Mouse (Mus musculus) adrenal gland, postnatal 25 days (tissue): Measurements from ENCODE around the gene Nup160. TPM values are rescaled to one million over a fixed set of nuclear protein-coding genes. Genes with fewer than 3 reads are reported as not detected.

Experiments
- DNase-seq: peaks from one replicate; pipeline ENCODE4 v3.0.0; 2021; ENCODE audit warnings: mixed read lengths
- long read RNA-seq: library from polyadenylated mRNA; stranded (forward); transcript quantifications from one replicate; pipeline ENCODE4 v2.0.0, GENCODE M21; 2021
- total RNA-seq: library from RNA; stranded (reverse); gene quantifications from 2 replicates; pipeline ENCODE4 v1.2.3, GENCODE M21; 2021

The Nup160 gene
- 19.7 and 23.4 TPM in 2 replicates for total RNA-seq
- long read RNA-seq, partial matches to known transcripts: 10 of 14 reads
- long read RNA-seq, other reads (novel, unspliced or antisense): 3 of 14 reads

DNA sequence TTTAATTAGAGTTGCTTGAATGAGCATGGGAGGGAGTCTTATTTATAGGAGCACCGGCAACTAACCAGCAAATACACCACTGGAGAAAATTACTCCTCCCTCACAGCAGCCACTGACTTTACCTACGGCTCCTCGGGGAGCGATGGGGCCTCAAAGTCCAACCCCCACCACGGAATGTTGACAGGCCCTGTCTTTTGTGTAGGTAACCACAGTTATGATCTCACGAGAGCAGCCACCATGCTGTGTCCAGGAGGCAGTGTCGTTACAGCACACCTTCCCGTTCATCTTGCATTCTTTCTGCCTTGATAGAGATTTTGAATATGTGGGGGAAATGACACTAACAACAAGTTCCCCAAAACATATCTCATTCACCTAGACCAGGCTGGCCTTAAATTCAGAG lies at the start of gene Nup160:
TSS of gene Nup160 (plus strand) at position 209 of the 400 bp plus-strand sequence.
- DNase-seq: no peak

DNA sequence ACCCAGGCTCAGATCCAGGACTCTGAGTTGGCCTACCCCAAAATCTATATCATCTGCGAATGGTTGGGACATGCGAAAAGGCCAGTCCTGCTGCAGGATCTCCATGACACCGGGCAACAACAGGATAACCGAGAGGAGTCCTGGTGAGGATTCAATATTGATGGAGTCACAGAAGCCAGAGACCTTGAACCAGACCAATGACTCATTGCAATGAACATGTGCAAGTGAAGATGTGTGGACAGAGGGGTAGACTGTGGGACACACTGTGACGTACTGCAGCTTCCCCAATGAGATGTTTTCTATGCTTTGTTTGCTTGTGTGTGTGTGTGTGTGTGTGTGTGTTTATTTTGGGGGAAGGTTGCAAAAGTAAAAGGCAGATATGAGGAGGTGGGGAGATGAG lies 48.8 kb upstream of the Nup160 start:
- DNase-seq: no peak

DNA sequence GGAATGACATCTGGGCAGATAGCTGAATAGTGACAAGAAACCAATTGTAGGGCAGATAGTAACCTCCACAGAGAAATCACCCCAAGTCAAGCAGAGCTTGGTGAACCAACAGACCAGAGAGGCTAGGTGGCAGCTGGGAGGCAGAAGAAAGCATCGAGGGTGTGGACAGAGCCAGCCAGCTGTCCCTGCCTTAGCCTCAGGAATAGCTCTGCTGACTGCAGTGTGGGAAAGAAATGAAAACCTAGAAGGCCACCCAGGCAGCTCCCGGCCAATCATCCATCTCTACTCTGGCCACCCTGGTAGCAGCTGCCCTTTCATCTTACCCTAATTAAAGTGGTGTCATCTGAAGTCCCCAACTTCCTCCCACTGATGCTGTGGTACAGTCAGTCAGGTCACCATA lies 47.5 kb upstream of the Nup160 start:
- no peak for DNase-seq

DNA sequence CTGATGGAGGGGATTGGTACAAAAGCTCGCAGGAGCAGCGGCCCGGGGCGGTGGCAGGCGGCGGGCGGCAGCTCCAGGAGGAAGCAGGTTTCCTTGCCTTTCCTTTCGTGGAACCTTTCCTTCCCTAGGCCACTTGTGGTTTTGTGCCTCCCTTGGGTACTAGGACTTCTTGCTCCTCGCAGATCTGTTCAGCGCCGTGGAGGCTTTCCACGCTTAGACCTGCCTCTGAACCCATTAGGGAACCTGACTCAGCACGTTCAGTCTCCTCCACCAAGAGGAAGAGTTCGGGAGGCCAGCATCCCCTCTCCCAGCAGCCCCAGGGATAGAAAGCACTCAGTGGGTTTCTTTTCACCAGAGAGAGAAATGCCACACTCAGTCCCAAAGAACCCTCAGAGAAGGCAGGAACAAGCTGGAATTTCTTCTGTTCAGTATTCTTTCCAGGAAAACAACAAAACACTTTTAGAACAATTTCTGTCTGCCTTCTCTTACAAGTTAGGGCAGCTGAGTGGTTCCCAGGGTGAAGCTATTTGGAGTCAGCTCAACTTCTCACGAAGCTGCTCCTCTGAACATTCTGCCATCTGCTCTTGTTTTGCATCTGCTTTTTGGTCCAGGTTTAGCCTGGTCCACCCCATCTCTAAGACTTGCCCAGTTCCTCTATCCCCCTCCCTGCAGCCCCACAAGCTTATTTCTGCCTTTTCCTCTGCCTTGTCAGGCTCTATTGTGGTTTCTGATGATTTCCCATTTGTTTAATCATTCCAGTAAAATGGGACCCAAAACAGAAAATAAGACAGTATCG lies 44.9 kb upstream of the Nup160 start:
- no peak for DNase-seq

DNA sequence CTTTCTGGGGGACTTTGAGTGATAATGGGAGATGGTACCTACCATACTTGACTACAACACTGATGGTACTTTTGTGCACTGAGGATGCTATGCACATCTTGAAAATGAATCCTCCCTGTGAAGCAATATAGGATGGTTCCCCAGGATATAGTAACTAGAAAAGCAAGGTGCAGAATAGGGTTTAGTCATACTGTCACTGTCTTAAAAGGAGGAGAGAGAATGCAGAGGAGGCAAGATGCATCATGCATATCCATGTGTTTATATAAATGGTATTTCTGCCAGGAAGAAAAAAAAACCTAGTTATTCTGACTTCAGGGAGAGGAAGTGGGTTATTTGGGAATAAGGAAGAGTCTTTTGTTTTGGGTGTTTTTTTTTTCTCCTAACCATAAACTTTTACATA lies 42.3 kb upstream of the Nup160 start:
- DNase-seq: no peak

DNA sequence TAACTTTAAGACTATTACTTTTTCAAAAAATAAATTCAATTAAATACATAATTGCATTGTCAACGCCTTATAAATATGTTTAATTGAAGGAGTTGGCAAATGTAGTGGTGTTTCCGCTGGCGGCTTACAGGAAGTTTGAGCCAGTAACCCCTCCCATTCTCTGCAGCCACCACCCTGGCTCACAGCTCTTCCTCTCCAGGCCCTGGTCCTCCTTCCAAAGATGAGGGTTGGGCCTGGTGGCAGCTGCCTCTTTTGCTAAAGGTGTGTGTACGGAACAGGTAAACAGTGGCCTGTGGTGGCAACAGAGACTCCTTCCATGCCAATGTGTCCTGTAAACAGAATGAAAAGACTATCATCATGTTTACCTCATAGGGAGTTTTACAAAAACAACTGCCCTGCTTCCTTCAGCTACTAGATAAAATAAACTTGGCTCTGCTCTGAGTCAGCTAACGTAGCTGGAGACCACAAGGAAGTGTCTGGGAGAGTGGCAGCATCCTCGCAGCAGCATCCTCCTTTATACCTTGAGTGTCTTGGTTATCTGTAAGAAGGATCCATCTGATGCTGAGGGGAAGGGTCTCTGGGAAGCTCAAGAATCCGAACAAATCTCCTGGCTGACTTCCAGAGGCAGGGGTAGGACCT lies 41.8 kb upstream of the Nup160 start:
- no peak for DNase-seq

DNA sequence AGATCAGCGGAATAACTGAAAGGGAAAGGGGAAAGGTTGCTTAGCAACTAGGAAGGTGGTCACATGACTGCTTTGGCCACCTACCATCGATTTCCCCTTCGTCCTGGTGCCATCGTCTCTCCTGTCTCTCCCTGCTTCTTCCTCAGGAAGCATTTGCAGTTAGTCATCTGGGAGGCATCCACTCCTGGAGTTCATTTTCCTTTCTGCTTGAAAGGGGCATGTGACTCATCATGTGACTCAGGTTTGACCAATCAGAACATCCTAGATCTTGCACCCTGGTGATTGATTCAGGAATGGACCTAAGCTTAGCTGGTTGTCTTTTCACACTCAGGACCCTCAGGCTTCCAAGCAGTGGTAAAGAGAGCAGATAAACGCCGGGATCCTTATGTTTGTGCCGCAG lies 40.2 kb upstream of the Nup160 start:
- no peak for DNase-seq

DNA sequence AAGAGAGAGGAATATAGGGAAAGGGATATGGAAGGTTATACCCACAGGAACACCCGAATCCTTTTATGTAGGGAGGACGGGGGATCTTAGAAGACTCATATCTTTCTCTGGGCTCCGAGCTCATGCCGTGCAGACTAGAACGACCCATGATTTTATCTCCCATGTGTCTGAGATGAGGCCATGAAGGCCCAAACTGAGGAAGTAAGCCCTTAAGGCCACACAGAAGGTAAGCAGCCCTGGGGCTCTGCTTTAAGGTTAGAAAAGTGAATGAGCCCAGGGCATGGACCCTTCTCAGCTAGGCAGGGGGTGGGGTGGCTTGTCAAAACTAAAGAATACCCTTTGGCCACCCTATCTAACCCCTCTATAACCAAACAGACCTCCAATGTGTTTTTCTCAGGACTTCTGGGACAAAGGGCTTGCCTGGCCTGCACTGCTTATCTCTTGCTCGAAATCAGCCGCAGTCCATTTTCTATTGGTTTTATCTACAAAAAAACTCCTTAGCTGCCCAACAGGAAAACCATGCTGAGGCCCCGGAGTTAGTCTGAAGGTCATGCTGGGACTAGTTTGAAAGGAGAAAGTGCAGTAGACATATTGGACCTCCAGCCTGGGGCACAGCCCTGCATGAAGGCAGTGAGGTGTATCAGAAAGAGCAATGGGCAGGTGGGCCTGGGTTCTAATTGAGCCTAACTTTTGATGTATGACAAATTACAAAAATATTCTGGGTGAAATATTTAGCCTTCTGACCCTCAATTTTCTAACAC lies 37.8 kb upstream of the Nup160 start:
- DNase-seq: no peak

DNA sequence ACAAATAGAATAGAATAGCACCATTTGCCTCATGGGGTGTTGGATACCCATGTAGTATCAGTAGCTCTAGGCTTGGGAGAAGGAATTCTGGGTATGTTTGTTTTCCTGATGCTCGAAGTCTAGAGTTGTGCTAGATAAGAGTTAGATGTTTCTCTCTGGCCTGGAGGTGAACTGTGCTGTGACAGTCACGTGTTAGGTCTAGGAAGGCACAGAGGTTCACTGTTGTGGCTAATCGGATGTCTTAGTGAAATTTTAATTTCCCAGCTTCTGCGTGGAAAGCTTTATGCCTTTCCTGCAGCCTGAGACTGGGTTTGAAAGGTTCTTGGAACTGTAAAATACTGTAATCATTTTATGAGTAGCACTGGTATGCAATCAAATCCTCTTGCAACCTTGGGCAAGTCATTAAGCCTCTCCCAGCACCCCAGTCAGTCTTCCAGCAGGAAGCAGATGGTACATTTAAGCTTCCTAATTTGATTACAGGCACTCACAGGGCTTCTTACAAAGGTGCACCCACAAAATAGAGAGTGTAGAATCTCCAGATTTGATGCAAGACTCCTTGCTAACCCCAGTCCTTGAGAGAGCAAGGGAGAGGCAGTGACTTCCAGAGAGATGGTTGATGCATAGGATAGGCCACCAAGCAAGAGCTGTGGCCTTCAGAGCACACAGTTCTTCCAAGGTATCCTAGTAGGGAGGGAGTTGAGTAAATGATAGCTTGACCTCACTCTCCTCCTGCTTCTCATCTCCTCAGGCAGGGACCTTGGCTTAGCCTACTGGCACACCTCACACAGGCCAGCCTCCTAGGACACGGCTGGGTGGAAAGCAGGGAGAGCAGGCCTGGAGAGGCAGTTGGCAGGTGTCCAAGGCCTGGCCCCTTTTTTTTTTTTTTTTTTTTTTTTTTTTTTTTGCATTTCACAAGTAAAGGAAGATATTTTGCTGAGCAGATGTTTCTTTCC lies 37.0 kb upstream of the Nup160 start:
- no peak for DNase-seq

DNA sequence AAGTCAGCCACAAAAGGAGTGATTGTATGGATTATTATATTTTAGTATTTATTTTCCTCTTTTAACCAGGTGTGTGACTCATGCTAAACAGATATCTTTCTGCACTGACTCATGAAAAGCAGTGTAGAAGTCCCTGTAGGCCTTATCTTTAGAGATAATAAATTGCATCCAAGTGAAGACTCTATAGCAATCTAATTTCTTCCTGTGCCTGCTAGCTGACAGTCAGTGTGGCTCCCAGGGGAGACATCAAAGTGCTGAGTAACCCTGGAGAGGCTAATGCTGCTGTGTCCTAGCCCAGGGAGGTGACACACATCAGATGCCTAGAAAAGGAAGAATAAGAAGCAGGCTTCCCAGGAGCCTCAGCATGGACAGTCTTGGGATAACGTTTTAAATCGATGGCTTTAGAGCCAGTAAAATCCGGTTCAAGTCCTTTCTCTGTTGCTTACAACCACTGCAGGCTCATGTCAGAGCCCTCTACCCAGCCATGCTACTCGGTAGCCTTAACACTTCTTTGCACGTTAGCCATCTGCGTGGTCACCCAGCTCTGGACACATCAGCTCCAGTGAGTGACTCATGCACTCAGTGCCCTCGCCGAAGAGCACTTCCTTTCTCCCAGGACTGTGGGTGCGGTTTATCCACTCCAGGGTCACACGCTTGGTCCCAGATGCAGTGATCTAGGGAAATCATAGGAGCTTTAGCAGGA lies 35.9 kb upstream of the Nup160 start:
- peak; percentile 23 for DNase-seq

DNA sequence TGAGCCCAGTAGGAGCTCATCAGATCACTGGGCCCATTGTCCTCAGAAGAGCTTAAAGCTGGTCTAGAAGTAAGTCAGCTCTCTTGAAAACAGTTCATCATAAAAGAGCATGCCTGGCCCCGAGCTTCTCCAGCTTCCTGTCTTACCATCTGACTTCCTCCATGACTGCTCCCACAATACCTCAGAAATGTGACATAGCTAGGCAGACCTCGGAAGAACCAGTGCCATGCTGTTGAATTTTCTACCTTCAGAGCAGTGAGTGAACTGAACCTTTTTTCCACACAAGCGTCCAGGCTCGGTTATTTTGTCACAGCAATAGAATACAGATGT lies 35.3 kb upstream of the Nup160 start:
- DNase-seq: no peak

DNA sequence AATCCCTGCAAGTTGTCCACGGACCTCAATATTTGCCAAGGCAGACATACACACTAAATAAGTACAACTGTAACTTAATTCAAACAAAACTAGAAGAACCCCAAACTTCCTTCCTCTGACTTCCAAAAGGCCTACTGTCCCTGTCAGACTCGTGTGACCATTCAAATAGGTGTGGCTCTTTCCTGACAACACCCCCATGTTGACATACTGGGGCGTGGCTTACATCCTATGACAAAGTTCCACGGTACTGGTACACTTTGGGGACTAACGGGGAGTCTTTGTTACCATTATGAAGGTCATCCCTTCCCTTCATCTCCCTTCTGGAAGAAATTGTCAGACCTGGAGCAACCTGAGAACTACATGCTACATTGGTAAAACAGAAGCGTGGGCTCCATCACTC lies 29.9 kb upstream of the Nup160 start:
- no peak for DNase-seq

DNA sequence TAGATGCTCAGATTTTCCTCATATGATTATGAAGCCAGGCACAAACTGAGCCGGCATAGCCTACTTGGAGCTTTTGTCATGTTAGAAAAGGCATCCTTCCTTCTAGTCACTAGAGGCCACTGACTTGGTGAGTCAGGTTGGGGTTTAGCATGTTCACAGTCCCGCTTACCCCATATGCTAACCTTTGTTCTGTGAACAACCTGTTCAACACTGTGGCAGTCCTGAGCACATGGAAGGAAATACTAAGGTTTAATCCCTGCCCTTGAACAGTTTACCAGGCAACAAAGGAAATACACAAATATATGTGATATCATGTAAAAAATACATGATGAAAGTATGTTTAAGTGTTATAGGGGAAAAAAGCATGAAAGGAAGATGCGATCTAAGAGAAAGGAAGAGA lies 27.6 kb upstream of the Nup160 start:
- DNase-seq: no peak

DNA sequence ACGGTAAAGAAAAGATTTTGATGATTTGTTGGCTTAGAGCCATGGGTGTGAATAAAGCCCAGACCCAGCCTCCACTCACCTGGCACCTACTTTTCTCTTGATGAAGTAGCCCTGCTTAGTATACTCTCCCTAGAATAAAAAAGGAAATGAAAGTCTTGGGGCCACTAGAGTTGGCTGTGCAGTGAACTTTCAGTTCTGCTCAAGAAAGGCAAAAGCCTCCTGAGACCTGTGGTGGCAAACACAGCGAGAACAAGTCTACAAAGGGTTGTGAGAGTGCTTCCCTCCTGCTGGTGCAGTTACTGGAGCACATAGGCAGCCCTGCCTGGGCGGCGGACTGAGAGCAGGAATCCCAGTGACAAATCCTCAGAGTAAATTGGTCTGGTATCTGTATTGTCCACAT lies 27.1 kb upstream of the Nup160 start:
- DNase-seq: no peak

DNA sequence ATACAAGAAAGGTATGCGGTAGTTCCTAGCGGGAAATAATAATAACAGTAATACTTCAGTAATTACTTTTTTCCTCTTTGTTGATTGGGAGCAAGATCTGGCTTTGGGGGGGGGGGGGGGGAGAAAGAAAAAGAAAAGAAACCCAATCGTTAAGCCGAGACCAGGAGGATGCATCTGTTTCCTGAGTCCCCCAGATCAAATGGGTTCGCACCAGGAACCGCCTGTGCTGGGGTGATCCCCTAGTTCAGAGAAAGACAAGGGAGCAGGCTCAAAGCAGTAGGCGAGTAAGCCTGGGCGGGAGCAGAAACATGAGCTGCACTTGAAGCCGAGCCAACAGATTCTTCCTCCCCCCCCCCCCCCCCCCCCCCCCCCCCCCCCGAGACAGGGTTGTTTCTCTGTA lies 24.9 kb upstream of the Nup160 start:
- DNase-seq: no peak

DNA sequence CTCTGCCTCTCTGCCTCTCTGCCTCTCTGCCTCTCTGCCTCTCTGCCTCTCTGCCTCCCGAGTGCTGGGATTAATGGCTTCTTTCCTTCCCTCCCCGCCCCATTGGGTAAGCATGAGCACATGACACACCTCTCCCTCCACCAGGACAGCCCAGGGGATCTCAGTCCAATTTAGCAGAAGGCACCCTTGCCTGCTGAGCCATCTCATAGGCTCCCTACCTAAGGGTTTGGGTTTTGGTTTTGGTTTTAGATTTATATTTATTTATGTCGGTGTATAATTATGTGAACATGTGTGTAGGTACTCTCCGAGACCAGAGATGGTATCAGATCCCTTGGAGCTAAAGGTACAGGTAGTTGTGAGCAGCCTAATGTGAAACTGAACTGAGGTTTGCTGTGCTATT lies 24.0 kb upstream of the Nup160 start:
- DNase-seq: no peak

DNA sequence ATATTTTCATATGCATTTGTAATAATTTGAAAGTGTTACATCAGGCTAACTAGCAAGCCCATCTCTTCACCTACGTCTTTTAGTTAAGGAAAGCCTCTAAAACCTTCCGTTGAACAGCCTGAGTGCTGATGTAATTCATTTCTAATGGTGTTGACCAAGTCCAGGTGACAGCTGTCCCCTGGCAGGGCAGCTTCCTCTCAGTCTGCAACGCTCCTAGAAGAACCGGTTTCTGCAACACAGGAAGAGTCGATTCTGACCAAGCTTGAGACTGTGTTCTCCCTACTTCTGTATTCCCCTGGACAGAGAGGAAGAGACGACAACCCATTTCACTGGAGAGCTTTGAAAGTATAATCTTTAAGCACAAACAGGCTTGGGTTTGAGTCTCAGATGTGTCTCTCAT lies 21.6 kb upstream of the Nup160 start:
- DNase-seq: no peak

DNA sequence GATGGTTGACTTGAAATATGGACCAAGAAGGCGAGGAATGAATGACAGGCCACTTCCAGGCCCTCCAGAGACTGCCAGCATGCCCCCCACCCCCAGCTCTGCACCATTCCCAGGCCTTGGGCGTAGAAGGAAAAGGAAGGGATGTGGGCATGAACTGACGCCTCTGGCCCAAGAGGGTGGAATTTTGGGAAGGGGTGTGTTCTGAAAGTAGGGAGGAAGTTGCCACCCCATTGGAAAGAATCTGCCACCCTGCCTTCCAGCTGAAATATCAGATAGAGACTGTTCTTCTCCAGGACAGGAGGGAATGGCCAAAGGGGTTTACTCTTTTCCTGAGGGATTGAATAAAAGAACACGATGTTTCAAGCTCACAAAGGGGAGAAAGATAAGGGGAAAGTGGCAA lies 18.4 kb upstream of the Nup160 start:
- DNase-seq: no peak

DNA sequence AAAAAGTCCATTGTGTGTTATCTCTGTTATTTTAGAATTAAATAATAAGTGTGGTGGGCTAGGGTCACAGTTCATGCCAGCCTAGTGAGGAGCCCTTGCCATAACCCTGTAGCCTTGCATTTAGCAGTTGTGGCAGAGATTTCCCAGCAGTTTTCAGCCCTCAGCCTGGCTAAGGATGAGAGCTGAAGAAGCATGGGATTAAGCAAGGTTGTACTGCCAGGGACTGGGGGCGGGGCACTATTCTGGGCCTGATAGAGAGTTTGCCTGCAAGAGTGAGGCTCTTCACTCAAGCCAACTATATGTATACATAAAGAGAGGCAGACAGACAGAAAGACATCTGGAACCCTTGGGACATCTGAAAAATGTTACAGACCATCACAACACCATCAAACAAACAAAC lies 18.0 kb upstream of the Nup160 start:
- no peak for DNase-seq

DNA sequence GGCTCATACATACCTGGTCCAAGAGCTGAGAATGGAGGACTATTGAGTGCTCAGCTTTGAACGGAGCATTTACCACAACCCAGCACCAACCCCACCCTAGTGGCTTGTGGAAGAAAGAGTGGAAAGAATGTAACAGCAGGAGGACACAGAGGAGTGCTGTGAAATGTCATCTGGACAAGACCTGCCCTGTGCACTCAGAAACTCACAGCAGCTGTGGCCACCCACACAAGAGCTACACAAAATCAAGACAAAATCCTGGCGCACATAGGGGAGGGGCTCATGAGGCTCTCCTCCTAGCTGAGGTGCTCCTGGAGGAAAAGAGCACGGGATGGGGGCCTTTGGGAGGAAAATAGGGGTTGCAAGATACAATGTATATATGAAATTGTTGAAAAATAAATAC lies 17.4 kb upstream of the Nup160 start:
- DNase-seq: no peak

DNA sequence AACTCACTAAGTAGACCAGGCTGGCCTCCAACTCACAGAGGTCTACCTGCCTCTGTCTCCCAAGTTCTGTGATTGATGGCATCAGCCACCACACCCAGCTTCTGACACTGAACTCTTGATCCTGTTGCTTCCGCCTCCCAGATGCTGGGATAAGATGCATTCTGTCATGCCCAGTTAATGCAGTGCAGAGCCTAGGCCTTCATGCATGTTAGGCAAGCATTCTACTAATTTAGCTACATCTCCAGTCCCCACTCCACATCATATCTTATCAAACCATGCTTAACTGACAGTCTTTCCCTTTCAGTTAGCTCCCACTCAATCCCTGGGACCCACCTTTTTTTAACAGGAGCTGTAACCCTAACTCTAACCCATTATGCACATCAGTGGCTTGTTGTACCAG lies 16.1 kb upstream of the Nup160 start:
- DNase-seq: no peak

DNA sequence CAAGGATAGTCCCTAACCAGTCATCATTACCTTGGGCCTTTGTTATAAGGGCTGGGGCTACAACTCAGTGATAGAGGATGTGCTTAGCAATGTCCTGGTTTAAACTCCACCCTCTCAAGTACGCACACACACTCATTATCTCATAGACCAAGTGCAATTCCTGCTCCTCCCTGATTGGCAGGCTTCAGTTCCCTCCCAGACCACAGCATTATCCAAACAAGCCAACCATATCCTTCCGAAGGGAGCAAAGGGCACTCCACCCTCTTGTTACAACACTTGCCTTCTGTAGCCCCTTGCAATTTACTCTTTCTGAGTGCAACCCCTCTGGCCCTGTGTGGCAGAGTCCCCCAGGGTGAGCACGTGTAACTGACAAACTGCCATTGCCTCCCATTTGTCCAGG lies 15.6 kb upstream of the Nup160 start:
- DNase-seq: no peak
